Mouse (Mus musculus): Measurements from ENCODE around the gene Wars.
A peak's percentile ranks its signal among the peaks of the same experiment; 100 is the strongest.

Gene Wars

DNA sequence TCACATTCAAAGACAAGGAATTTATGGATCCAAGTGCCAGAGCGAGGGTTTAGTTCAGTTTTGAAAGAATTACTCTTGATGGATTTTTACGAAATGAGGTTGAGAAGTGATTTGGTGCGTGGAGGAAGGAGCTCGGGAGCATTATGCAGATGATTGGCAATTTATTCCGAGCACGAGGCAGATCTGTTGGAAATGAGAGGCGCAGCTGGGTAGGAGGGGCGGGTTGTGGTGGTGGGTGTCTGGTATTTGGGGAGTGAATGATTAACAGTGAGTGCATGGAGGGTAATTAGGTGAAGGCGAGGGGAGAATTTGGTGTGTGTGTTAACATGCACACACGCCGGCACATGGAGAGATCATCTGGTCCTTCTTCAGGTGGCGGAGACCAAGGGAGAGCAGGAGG lies 12.4 kb upstream of the Wars start:
- DNase-seq (ENCODE audit: inconsistent ontology term), result no peak

GRCm38 (mm10) chr12:108905620-108906302 lies 11.8 kb upstream of the Wars start:
- no peak for DNase-seq (ENCODE audit: inconsistent ontology term)

- peak; percentile 87 for DNase-seq (ENCODE audit: inconsistent ontology term)
These were observed 10.3 kb upstream of the Wars start for GRCm38 (mm10) chr12:108904276-108904653.

DNA sequence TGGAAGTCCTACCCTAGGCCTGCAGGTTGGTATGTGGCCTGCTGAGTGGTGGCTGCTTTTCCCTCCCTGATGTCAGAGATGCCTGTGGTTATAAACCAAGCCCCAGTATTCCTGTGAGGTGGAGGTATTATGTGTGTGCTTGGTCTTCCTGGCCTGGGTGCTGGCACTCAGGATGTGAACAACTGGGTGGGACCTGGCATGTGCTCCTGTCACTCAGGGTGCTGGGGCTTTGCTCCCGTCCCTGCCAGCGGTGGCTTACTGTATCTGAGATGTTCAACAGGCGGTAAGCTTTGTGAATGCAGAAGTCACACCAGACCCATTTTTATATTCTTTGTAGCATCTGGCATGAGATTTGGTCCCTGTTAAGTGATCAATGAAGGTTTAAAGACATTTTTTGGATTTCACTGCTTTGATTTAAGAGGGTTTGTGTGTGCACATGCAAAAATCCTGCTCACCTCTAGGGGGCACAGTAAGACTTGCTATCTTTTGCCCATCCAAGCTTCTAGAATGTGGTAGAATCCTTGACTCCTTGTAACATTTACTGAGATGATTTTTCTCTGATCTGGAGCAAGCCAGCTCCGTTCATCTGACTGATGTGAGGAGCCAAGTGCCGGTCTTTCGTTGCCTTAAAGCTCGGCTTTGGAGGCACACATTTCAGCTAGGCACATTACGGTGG lies 9.8 kb upstream of the Wars start:
- DNase-seq (ENCODE audit: inconsistent ontology term), result no peak

DNA sequence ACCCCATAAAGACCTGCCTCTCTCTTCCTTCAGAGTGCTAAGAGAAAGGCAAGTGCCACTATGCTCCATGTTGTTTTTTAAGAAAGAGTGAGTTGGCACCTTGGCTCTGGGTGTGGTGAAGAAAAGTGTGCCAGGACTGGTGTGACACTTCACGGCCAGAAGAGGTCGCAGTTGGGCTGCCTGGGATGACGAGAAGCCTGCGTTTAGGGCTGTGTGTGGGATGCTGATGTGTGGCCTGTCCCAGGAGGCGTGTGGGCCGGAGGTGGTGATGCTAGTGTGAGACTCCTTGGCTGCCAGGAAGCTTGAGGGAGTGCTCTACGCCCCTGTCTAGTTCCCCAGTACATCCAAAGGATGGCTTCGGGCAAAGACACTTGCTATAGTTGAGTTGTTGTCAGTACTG lies 9.0 kb upstream of the Wars start:
- peak; percentile 49 for DNase-seq (ENCODE audit: inconsistent ontology term)

GRCm38 (mm10) chr12:108901346-108901745 lies 7.4 kb upstream of the Wars start:
- DNase-seq (ENCODE audit: inconsistent ontology term), result no peak

DNA sequence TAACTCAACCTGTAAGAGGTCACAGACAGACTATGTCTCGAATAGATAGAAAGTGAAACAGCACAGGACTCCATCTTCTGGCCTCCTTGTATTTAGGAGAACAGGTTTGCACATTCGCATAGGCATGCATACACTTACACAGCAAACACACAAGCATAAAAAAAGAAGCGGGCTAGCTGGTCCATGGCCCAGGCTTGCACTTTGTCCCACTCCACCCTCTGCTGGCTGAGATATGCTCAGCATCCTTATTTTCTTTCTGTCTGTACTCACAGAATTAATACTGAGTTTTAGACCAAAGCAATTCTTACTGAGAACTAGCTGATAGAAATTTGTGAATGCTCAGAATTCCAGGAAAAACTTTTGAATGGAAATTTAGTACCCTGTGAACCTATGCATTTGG lies 2.0 kb upstream of the Wars start:
- no peak for DNase-seq (ENCODE audit: inconsistent ontology term)

DNA sequence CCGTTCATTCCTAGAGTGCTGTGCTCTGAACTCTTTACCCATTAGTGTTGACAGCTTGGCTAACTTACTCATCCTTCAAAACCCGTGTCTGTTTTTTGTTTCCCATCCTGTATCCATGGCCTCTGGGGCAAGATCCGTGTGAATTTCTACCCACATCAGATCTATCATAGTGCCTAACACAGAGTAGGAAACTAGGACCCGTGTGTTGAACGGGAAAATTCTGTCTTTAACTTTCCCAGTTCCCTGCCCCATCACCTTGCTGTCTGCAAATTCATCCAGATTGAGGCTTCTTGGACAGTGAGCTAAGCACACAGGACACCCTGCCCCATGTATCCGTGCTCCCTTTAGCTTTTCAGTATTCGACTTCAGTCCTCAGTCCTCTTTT lies 450 bp upstream of the Wars start:
- DNase-seq (ENCODE audit: inconsistent ontology term), result no peak

DNA sequence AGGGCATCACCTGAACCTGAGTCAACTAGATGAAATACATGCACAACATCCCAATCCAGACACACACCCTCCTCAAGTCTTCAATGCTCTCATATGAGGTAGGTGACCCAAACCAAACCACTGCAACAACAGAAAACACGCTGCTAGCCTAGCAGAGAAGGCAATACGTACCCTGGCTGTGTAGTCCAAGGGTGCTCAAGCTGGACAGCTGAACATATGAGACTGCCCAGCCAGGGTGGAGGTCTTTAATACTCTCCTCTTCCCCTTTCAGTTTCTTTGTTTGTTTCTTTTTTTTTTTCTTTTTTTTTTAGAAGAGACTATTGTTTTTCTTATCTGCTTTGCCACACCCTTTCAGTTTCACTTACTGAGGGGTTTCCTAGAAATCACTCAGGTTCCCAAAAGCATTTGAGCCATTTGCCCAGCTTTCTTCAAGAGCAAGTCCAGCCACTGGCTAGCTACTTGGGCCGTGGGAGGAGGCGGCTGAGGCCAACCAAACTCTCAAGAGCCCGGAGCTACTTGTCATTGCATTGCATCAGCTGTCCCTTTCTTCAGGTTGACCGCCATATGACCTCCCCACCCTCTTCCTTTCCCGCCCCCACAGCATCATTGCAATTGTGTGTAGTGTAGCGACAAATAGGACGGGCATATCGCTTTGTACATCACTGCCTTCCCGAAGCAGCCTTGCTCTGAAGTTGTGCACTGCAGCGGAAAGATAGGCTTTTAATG lies 822 bp downstream of the Wars start, which contains the start of gene Wdr25:
Gene Wdr25 (plus strand): TSS at position 643 of the 726 bp plus-strand sequence.
- no peak for DNase-seq (ENCODE audit: inconsistent ontology term)

DNA sequence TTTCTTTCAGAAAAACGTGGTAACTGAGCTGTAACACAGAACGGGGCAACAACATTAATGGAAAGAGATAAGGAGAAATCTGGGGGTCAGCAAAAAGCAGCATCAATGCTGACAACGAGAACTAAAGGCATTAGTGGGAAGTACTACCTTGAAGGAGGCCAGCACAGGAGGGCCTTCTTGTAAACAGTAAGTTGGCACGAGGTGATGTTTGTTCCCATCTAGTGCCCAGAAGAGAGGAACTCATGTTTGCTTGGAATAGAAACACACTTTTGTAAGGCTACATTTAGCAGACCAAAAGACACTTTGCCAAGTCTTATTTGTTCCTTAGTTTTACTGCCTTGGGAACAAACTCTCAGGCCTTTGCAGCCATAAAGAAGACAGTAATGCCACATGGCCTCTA lies 5.3 kb downstream of the Wars start:
- DNase-seq (ENCODE audit: inconsistent ontology term), result no peak

DNA sequence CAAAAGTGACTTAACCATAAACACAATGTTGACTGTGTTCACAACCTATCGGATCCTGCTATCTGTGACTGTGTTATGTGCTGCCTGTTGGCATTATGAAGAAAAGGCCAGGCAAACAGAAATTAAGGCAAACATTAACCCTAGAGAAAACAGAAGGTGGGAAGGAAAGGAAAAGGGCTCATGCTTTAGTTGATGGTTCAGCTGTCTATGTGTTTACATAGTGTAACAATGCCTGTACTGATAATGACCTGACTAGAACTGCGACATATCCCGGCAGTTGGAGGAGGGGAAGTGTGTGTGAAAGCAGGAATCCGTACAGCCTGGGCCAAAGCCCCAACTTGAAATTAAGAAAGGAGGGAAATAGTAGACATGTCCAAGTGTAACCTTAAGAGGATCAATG lies 6.9 kb downstream of the Wars start:
- no peak for DNase-seq (ENCODE audit: inconsistent ontology term)

DNA sequence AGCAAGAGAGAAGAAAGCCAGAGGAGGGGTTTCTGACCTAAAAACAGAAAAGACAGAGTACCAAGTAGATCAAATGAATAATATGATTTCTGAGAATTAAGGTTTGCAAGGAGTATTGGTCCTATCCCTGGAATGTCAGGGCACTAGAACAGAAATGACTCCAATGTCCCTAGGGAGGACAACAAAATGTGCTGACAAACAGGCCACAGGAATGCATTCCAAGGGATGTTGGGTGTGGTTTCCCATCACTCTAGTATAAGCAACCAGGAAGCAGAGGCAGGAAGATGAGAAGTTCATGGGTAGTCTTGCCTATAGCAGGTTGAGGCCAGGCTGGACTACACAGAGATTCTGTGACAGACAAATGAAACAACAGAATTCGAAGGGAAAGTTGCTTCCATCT lies 8.1 kb downstream of the Wars start:
- DNase-seq (ENCODE audit: inconsistent ontology term), result no peak

GRCm38 (mm10) chr12:108882776-108883175 lies 11.2 kb downstream of the Wars start:
- DNase-seq (ENCODE audit: inconsistent ontology term), result no peak

- no peak for DNase-seq (ENCODE audit: inconsistent ontology term)
These were observed 12.8 kb downstream of the Wars start for GRCm38 (mm10) chr12:108881192-108881591.

- no peak for DNase-seq (ENCODE audit: inconsistent ontology term)
These were observed 13.4 kb downstream of the Wars start for GRCm38 (mm10) chr12:108880606-108881005.

GRCm38 (mm10) chr12:108879138-108879537 lies 14.8 kb downstream of the Wars start:
- no peak for DNase-seq (ENCODE audit: inconsistent ontology term)

DNA sequence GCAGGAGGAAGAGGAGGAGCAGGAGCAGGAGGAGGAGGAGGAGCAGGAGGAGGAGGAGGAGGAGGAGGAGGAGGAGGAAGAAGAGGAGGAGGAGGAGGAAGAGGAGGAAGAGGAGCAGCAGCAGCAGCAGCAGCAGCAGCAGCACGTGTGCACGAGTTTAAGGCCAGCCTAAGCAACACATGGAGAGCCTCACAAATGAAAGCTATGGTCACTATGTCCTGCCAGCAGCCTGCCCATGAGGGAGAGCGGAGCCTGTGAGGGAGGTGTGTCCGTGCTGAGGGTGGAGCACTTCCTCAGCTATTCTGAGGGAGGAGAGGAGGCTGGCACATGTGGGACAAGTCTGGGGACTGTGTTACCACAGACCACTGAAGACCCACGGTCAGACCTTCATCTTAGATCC lies 20.9 kb downstream of the Wars start:
- DNase-seq (ENCODE audit: inconsistent ontology term), result no peak

GRCm38 (mm10) chr12:108869575-108869974 lies 24.4 kb downstream of the Wars start:
- DNase-seq (ENCODE audit: inconsistent ontology term), result no peak

DNA sequence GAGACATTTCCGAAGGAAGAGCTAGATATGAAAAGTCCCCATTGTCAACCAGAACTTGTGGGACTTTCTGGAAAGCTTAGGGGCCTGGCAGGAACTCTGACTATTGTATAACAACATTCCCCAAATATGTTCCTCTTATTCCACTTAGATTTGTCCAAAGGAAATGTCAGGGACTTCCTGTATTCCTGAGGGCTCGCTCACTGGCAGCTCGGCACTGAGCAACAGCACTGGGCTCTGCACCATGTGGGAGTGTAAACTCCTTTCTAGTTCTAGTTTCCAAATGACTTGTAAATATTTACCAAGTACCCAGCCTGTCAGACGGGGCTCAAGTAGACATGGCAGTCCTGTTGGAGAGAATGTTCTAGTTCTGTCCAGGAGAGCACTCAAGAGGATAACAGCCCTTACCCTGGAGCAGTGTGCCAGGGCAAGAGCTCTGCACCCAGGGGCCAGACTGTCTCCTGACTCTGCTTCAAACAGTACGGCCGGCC lies 28.9 kb downstream of the Wars start:
- no peak for DNase-seq (ENCODE audit: inconsistent ontology term)

GRCm38 (mm10) chr12:108858486-108858885 lies 35.5 kb downstream of the Wars start:
- no peak for DNase-seq (ENCODE audit: inconsistent ontology term)

GRCm38 (mm10) chr12:108857589-108858184 lies 36.3 kb downstream of the Wars start:
- DNase-seq (ENCODE audit: inconsistent ontology term), result no peak

DNA sequence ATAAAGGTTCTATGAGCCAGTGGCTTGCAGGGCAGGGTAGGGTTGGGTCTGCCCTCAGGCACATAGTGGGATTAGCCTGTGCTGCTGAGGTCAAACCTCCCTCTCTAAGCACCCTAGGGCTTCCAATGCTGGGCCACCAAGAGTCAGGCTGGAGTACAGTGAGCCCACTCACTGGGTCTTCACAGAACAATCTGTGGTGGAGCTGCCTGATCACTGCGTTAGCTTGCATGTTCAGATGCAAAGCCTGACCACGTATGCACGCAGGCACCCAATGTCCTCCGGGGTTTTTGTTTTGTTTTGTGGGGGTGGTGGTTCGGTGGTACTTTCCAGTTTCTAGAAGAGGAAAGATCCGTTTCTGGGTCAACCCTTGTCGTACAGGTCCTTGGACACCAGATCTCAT lies 36.9 kb downstream of the Wars start:
- no peak for DNase-seq (ENCODE audit: inconsistent ontology term)
